Mouse (Mus musculus) urinary bladder, postnatal 10 days (tissue): Measurements from ENCODE around the gene Serac1.

Experiments
- DNase-seq: peaks from one replicate; pipeline ENCODE4 v3.0.0; 2022; ENCODE audit warnings: low spot score

The Serac1 gene

GRCm38 (mm10) chr17:6079287-6080122 lies at the start of gene Serac1, which contains the start of gene Gtf2h5:
Gene Serac1, minus strand, starts transcription at chr17:6079741.
Gene Gtf2h5, plus strand, starts transcription at chr17:6079786.
- peak; percentile 92 for DNase-seq

- no peak for DNase-seq
Observed at GRCm38 (mm10) chr17:6128039-6128438, 48.5 kb upstream of the Serac1 start.

GRCm38 (mm10) chr17:6125441-6125840 lies 45.9 kb upstream of the Serac1 start:
- no peak for DNase-seq

GRCm38 (mm10) chr17:6123776-6124175 lies 44.2 kb upstream of the Serac1 start:
- no peak for DNase-seq

GRCm38 (mm10) chr17:6118861-6119260 lies 39.3 kb upstream of the Serac1 start:
- no peak for DNase-seq

- DNase-seq: no peak
Observed at GRCm38 (mm10) chr17:6117917-6118316, 38.4 kb upstream of the Serac1 start.

- DNase-seq: no peak
Observed at GRCm38 (mm10) chr17:6117148-6117725, 37.7 kb upstream of the Serac1 start.

- no peak for DNase-seq
Observed at GRCm38 (mm10) chr17:6115085-6115484, 35.5 kb upstream of the Serac1 start.

GRCm38 (mm10) chr17:6113653-6114052 lies 34.1 kb upstream of the Serac1 start:
- no peak for DNase-seq

- no peak for DNase-seq
Observed at GRCm38 (mm10) chr17:6110956-6111355, 31.4 kb upstream of the Serac1 start.

- DNase-seq: no peak
Observed at GRCm38 (mm10) chr17:6108175-6108574, 28.6 kb upstream of the Serac1 start.

GRCm38 (mm10) chr17:6107015-6107601 lies 27.6 kb upstream of the Serac1 start:
- no peak for DNase-seq

GRCm38 (mm10) chr17:6106361-6107014 lies 26.9 kb upstream of the Serac1 start, which contains the start of gene Tulp4:
Gene Tulp4, plus strand, starts transcription at chr17:6106437.
- DNase-seq: peak; percentile 29

GRCm38 (mm10) chr17:6103566-6103965 lies 24.0 kb upstream of the Serac1 start:
- DNase-seq: no peak

- DNase-seq: no peak
Observed at GRCm38 (mm10) chr17:6102287-6102686, 22.7 kb upstream of the Serac1 start.

- no peak for DNase-seq
Observed at GRCm38 (mm10) chr17:6097884-6098283, 18.3 kb upstream of the Serac1 start.

GRCm38 (mm10) chr17:6095579-6095978 lies 16.0 kb upstream of the Serac1 start:
- no peak for DNase-seq

- no peak for DNase-seq
Observed at GRCm38 (mm10) chr17:6091604-6092003, 12.1 kb upstream of the Serac1 start.

GRCm38 (mm10) chr17:6083323-6083890 lies 3.9 kb upstream of the Serac1 start:
- no peak for DNase-seq

- DNase-seq: no peak
Observed at GRCm38 (mm10) chr17:6073405-6073804, 6.1 kb downstream of the Serac1 start.

GRCm38 (mm10) chr17:6069866-6070265 lies 9.7 kb downstream of the Serac1 start:
- DNase-seq: no peak

- DNase-seq: no peak
Observed at GRCm38 (mm10) chr17:6067613-6068012, 11.9 kb downstream of the Serac1 start.
